Mouse (Mus musculus) granulocyte monocyte progenitor cell, adult 5-6 weeks (primary cell): ENCODE results near the gene Mb. TPM values are rescaled to one million over a fixed set of nuclear protein-coding genes. Genes with fewer than 3 reads are reported as not detected.
A peak's percentile ranks its signal among the peaks of the same experiment; 100 is the strongest.
"Not testable (repeated sequence)": the region's sequence is repeated elsewhere in the genome, so short reads cannot be mapped to it uniquely, and the experiment has no call there.

Experiments
- ATAC-seq: replicated peaks from 2 replicates; pipeline ENCODE4 v1.8.0; 2016; ENCODE audit warnings: mild to moderate bottlenecking, moderate TSS enrichment, inconsistent platforms; ENCODE audit not compliant: poor library complexity, severe bottlenecking
- total RNA-seq, 2 experiments: library from RNA; stranded (forward) in 1 of 2; stranded (reverse) in 1 of 2; fragments of 200-712, 200-1000 nt in 1 of 2; fragments of >200 nt in 1 of 2; fragmentation: Nextera tagmentation in 1 of 2; gene quantifications; 2 replicates each; pipeline ENCODE4 v1.2.3; 2014 to 2017

Mb gene
- total RNA-seq, 2 experiments from 2014 or later = not detected

DNA sequence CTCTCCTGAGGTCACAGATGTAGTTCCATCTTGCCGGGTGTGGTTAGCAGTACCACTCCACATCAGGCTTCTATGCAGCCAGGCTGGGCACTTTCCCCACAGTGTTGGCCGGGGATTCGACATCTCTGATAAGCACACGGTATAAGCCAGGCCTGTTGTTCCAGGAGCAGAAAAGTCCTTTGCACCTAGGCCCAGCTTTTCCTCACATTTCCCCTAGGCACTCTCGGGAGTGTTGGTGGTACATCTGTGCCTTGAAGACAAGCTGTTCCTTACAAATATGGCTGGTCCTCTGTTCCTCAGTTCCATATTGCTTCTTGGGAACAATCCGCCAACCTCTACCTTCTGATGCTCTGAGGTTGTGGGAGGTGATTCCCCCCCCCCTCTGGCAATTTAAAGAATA lies 15.8 kb upstream of the Mb start:
- no peak for ATAC-seq

DNA sequence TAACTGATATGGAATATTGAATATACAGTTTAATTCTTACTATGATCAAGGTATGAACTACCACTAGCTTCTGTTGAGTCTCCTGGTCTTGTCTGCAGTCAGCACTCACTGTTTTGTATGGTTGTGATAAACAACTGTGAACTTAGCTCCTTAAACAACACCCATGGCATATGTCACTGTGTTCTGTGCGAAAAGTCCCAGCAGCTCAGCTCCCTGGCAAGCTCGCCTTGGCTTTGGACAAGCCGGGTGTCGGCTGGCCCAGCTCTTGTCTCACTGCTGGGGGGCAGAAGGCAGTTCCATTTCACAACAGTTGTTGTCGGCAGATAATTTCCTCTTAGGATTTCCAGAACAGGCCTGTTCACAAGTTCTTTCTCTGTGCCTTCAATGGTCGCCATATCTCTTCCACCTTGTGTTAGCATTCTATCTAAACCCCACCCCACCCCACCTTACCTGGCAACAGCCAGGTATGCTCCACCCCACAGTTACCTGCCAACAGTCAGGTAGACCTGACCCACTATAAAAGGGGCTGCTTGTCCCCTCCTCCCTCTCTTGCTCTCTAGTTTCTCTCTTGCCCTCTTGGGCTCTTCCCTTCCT lies 14.9 kb upstream of the Mb start:
- no peak for ATAC-seq

DNA sequence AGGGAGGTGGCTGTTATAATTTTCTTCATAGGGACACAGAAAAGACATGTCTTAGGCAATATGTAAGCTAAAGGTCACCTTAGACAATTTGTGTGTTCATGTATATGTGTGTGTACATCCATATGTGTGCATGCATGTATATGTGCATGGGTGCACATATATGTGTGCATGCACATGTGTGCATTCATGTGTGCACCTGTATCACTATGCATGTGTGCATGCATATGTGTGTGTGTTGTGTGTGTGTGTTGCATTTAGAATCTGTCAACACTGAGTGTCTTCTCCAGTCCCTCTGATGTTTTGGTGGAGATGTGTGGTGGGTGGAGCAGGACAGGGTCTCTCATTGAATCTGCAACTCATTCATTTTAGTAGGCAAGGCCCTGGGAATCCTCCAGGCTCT lies 12.3 kb upstream of the Mb start:
- no peak for ATAC-seq

DNA sequence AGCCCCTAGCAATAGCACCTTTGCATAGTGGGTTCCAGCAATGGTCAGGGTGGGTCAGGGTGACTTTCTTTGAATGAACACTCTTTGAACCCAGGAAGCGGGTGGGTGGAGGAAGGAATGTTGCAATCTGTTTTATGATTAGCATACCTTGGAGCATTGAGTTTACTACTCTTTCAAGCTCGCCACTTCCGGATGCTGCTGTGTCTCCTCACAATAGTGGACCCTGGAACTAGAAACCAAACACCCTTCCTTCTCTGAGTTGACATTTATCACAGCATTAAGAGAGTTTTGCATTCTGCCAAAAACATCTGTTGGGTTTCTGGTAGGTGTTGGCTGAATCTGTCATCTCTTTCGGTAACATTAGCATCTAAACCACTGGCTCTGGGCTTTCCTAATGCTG lies 8.9 kb upstream of the Mb start:
- not testable (repeated sequence) for ATAC-seq

DNA sequence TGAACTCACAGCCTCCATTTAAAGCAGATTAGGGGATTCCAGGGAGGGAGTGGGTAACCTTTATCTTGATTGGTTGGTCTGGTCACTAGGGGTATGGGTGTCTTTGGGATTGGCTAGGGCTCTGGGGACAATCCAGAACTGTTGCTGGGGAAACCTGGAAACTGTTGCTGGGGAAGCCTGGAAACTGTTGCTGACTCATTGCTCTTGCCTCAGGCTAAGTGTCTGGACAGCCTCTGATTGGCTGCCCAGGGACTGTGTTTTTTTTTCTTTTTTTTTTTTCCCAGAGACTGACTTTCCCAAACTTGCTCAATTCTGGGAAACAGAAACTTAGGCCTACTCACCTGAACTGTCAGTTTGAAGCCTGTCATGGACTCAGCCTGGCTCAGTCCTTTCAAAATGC lies 8.1 kb upstream of the Mb start:
- no peak for ATAC-seq

DNA sequence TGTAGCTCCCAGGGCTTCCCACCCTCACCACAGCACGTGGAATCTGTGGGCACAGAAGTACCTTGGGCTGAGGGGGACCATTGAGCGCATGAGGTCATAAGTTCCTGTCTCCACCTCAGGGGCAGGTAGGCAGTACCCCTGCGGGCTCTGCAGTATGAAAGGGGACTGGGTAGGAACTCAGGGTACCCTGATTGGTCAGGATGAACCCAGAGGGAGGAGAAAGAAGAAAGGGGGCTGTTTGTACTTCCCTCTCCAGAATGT lies 6.3 kb upstream of the Mb start:
- no peak for ATAC-seq

DNA sequence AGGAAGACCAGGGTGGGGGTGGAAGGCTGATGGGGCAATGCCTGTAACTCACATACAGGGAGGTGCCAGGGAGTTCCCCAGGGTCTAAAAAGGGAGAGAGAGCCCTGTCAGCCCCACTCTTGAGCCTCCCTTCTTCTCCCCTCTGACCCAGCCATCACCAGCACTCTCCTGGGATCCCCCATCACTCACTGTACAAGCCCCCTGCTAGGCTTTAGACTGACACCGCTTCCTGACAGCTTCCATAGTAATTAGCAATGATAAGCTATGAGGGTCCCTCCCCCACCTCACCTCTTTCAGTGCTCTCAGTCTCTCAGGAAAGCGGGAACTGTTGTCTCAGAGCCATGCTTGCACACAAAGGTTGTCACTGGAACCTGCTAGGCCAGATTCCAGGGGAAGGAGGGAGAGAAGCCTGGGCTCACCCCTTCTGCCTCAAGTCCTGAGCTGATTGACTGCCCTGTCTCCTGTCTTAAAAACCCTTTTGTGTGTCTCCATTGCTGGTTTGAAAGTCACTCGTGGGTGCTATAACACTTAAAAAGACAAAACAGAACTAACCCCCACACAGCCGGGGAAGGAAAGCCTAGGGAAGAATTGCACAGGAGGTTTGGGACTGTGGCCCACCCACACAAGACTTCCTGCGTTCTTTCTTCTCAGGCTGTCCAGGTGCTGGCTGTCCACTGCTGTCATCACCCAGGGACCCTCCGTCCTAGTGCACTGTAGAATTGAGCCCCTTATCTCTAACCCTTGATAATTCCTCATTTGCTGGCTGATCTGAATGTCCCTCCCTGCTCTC lies 5.7 kb upstream of the Mb start:
- ATAC-seq = no peak

DNA sequence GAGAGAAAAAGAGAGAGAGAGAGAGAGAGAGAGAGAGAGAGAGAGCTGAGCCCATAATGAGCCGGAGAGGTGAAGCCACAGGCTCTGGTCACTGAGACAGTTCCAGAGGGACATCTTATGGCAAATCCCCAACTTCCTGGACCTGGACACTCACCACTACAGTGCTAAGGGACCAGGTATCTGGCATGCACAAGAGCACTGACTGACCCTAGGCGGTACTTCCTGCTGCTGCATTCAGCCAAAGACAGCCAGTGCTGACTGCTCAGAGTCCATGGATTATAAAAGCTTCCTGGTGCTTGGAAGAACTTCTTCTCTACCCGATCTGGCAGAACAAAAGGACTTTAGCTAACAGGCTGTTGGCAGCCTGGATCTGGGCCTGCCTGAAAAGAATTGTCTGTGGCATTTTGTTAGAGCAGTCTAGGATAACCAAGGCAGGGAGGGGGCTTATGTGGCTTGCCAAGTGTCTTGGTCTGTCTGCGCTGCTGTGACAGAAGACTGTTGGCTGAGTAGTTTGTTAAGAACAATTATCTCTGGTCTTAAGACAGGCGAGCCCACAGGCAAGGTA lies 4.2 kb upstream of the Mb start:
- no peak for ATAC-seq

DNA sequence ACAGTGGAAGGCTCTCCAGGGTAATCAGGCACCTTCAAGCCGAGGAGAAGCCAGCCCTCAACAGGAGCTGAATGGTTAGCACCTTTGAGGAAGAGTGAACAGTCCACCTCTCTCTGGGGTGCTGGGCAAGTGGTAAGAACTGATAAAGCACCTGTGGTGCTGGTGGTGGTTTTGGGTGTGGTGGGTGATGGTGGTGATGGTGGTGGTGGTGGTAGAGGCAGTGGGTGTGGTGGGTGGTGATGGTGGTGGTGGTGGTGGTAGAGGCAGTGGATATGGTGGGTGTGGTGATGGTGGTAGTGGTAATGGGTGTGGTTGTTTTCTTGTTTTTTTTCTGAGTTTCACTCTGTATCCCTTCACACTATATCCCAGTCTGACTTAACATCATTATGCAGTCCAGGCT lies 2.6 kb upstream of the Mb start:
- no peak for ATAC-seq

DNA sequence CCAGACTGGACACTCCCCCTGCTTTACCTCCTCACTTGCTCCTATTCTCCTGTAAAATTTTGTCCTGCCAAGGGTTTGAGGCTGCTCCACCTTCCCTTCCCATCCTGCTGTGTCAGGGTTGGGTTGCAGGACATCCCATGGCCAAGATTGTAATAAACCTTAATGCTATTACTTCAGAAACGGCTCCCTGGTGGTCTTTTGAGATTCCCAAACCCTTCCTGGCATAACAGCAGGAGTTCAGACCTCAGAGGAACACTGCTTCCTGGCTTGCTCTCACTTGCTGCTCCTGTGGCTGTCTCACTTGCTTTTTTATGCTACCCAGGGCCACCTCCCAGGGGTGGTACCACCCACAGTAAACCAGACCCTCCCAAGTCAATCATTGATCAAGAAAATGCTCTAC lies 1.7 kb upstream of the Mb start:
- ATAC-seq = no peak

DNA sequence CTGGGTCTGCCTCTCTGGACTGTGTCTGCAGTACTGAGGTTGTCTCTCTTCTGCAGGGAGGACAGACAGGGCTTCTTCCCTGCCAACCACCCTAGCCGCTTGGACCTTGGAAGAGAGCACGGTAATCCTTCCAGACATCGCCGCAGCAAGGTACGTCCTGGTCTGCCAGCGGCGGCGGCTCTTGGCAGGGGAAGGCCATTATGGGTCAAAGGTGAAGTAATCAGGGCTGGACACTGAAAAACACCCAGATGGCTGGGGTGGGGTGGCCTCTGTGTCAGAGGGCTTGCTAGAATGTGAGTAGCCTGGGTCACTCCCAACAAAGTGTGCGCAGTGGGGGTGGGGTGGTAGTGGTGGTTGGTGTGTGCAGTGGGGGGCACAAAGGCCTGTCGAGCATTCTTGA lies 4.9 kb downstream of the Mb start:
- no peak for ATAC-seq

DNA sequence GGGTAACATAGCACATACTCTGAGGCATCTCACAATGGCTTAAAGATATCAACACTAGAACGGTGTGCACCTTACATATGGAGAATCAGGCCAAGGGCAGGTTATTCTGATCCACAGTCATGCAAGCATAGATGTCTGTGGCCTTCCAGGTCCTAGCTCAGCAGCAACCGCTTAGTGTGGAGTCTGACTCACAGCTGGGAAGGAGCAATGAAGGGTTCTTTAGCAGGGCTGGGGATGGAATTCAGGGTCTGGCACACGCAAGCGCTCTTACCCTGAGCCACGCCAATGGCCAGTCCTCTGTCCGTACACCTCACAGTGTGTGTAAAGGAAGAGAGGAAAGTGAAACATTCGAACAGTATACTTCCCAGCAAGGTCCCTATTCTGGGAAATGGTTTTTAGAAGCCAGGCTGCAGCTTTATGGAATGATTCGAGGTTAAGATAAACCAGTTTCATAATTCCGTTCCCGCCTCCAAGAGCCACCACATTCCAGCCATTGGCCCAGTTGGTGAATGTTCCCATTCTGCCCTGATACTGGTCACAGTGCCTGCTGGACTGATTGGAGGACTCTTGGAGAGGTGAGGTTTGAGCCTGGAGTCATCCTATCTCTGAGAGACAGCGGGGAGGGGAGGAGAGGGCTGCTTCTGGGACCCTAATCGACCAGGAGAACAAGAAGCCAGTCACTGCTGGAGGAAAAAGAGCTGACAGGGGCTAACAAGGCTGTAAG lies 5.7 kb downstream of the Mb start, which contains the start of gene Apol6:
Gene Apol6 (plus strand): TSS at position 133 of the 724 bp plus-strand sequence.
- no peak for ATAC-seq

DNA sequence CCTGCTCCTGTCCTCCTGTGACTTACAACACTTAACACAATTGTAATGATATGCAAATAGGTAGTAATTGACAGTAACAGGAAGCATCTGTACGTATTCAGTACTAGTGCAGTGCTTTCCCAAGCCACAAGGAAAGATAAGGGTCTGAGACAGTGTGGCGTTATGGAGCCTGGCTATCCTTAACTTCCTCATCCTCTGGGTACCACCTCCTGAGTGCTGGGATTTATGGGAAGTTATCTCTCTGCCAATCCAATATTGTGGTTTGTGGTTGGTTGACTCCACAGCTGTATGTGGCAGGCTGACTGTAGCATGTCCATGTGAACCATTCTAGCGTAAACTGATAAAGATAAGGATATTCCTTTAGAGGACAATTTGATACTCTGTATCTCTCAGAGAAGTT lies 9.7 kb downstream of the Mb start:
- peak; percentile 50 for ATAC-seq

DNA sequence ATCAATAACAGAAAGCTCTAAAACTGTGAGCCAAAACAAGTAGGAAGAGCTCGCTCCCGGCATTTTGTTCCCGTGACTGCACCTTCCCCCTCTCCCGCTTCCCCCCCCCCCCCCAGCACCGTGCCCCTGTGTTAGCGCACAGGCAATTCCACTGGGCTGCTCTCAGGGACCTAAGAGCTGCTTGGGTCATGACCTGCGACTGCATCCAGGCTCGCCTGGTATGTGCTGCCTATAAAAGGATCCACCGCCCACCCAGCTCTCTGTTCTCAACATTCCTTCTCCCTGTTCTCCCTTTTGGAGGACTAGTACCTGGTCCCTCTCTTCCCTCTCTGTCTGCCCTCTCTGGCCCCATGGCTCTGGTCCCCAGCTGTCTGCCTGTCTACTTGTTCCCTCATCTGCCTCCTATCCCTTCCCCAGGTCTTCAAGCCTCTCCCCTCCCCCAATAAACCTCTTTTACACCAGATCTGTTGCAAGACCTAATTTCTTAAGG lies 11.2 kb downstream of the Mb start:
- no peak for ATAC-seq

DNA sequence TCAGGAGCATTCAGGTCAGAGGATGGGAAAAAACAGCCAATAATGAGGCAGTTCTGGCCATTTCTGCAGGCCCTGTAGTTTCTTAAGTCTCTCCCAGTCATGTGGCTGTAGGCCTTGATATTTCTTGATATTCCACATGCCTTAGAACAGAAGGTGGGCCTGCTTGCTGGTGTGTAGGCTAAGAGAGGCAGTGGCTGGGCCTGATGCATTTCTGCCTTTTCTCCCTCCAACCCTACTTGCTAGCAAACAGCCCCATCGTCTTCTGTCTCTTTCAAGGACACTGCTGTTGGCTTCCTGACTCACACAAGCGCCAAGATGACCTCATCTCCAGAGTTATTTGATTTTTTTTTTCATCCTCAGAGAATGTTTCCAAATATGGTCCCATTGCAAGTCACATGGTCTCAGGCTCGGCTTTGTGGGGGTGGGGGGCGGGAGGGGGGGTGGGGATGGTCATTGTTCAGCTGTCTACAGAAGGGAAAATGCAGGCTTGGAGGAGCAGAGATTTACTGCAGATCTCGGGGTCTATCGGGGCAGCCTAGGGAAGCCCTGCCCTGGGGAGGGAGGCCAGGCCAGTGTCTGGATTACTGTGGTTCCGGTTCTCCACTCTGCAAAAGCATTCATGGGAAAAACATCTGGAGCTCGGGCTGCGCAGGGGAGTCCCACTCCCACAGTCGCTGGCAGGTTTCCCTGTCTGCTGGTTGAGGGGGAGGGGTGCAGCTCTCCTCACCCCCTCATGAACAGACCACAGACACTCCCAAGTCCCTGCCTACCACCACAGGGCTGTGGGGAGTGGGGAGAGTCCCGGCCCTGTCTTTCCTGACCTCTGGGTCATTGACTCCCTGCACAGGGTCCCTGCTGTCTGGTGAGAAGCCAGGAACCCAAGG lies 12.9 kb downstream of the Mb start:
- no peak for ATAC-seq

DNA sequence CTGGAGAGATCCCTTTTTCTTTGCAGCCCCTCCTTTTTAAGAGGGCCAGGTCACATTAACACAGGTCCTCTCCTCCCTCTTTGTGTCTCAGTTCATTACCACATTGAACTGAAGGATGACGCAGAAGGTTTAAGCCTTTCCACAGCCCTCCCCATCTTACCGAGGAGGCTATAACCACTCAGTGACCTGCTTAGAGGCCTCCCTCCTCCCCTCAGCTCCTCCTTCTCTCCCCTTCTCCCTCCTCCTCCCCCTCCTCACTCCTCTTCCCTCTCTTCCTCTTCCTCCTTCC lies 13.5 kb downstream of the Mb start:
- ATAC-seq = no peak

DNA sequence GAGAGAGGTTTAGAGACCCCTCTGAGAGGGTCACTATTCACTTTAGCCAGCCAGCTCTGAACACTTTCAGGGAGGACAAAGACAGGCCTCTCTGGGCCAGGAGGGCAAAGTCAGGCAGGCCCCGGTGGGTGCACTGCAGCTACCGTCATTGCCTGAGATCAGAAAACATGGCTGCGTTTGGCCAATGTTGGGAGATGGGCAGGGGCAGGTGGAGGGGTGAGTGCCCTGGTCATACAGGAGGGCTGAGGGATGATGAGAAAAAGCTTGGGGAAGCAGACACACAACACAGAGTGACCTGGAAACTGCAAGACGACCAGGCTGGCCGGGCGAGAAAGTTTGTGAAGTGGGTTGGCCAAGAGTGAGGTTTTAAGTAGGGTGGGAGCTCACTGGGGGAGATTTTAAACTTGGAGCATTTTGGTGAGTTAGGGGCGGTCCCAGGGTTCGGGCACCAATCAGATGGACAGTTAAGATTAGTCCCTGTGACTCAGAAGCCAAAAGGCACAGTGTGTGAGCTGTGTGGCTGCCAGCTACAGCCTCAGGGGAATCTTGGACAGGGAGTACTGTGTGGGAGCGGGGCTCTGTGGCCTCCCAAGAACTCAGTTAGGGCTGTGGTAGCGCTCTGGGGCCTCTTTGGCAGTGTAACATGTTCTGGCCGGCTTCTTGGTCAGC lies 14.0 kb downstream of the Mb start:
- ATAC-seq = no peak

DNA sequence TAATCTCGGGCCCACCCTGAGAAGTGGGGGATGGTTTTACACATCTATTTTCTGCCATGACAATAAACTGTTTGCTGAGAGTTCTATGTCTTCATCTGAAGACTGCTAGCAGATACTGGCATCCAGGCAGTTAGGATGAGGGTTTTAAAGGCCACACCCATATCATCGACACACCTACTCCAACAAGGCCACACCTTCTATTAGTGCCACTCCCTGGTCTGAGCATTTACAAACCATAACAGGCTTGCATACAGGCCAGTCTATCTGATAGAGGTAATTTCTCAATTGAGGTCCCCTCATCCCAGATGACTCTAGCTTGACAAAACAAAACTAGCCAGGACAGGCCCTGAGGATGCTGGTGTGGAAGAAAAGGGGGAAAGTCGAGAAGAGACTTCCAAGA lies 14.8 kb downstream of the Mb start:
- ATAC-seq = no peak

DNA sequence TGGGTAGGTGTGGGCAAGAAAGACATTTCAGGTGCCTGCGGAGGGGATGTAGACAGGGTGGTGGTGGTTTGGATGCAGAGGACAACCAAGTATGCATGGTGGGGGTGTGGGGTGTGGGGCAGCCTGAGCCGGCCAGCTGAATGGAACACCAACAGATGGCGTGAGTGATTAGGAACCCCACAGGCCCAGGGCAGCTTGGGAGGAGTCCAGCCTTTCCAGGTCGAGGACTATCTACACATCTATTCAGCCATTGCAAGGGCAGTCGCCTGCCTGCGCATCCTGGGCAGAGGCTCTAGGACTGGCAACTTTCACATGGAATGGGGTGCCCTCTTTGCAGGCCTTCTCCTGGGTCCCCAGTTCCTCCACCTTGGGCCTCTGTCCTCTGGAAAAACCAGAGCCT lies 15.9 kb downstream of the Mb start:
- ATAC-seq = no peak

DNA sequence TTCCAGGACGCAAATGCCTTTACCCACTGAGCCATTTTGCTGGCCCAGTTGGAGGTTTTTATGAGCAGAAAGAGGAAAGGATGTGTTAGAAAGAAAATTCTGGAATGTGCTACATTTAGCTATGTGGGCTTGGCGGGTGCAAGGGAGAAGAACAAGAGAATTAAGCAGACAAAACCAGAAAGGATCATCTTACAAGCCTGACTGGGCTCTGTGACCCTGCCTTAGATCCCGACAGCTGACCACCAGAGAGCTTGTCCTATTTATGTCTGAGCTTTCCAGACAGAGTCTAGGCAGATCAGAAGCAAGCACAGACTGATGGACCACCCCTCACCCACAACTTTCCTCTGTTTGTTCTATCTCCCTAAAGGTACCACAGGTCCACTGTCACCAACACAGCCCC lies 19.2 kb downstream of the Mb start:
- ATAC-seq = no peak
